8 mouse cellular contexts compared by ENCODE assay signal in the genomic region with DNA sequence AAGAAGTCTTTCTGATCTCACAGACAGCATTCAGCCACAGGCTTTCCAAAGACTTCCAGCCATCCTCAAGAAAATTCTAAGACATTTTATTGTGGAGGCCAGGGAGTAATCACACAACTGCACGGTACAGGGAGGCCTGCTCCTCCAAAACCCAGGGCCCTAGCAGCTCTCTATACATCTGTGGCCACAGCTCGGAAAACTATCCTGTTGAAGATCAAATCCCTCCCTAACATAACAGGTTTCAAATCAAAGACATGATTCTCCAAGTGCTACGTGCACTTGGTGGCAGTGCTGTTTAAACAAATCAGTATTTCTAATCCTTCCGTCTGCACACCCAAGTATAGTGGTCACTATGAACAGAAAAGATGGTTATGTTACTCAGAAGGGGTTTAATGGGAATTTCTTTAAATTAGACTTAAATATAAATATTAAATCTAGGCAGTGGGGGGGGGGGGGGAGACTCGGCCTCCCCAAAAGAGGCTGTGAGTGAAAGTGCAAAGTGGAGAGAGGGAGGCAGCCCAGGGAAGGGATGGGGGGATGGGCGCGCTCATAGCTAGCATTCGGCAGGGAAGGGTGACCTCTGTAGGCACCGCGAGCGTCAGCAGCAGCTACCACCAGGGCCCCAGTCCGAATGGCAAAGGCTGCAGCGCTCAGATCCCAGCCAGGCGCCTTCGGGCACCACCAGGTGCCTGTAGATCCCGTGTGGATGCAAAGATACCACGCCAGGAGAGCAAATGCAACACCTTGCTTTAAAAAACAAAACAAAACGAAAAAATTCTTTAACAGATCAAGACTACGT. TPM values are rescaled to one million over a fixed set of nuclear protein-coding genes. Genes with fewer than 3 reads are reported as not detected.
A peak's percentile ranks its signal among the peaks of the same experiment; 100 is the strongest.
DNase-seq lines count a peak whose midpoint lies in the region; ATAC-seq and TF ChIP-seq lines count a peak whose summit lies in the region.

No protein-coding gene starts in this region.

- H3K27ac ChIP-seq in forebrain, postnatal 0 days (ENCODE audit: low read depth, low read length) = peak overlapping the region; percentile 92
- peak overlapping the region; percentile 89 for H3K27ac ChIP-seq in layer of hippocampus, adult 2 months

- peaks cover 17% of the 10 kb centered on the region for H3K4me1 ChIP-seq in forebrain, postnatal 0 days (ENCODE audit: insufficient read depth)
- H3K4me1 ChIP-seq in lung, adult 2 months (ENCODE audit: control insufficient read depth, insufficient read depth, low read length) = peaks cover 3% of the 10 kb centered on the region; the same call in 1 of the 2 replicates

- peak; percentile 33; the same call in 1 of the 2 replicates for ATAC-seq in forebrain, postnatal 0 days

- no peaks in the 10 kb centered on the region for H3K36me3 ChIP-seq in forebrain, postnatal 0 days (ENCODE audit: insufficient read depth)

- peak overlapping the region; percentile 87 for H3K9ac ChIP-seq in forebrain, postnatal 0 days

- no peaks in the 10 kb centered on the region for H3K9me3 ChIP-seq in forebrain, postnatal 0 days (ENCODE audit: low read length)

- 1% methylated on average over 19 of the region's 19 CpGs for WGBS in forebrain, postnatal 0 days
- WGBS in lung, adult 2 months = 11% methylated on average over 19 of the region's 19 CpGs

- peak; percentile 80 for TF ChIP-seq CTCF in forebrain, postnatal 0 days (IDR thresholded peaks at IDR 0.05; ENCODE audit: low read depth)
- peak; percentile 79 for TF ChIP-seq CTCF in layer of hippocampus, adult 2 months (conservative IDR thresholded peaks at IDR 0.05)
- peak; percentile 67 for TF ChIP-seq CTCF in lung, adult 2 months (IDR thresholded peaks at IDR 0.05; ENCODE audit: insufficient read depth, low read length)

- no peaks in the 10 kb centered on the region for H3K27me3 ChIP-seq in forebrain, postnatal 0 days (ENCODE audit: insufficient read depth, low read length)

- peak overlapping the region; percentile 82 for H3K4me2 ChIP-seq in forebrain, postnatal 0 days (ENCODE audit: low read depth)

- intact Hi-C loops in heart, postnatal 25 days (cut with DNase I) = loop anchor here (5.0 to 10.0 kb wide), 3 partner anchors 324 to 514 kb away; no protein-coding TSS in a partner anchor

- TF ChIP-seq POLR2A in lung, adult 2 months (IDR thresholded peaks at IDR 0.05; ENCODE audit: borderline replicate concordance, extremely low read depth, low read depth, low read length) = peak; percentile 33; the same call in 1 of the 2 replicates

- peak; percentile 23 for DNase-seq in CD4-positive helper T cell, adult 2 months (ENCODE audit: low read depth, low spot score)
- peak; percentile 48 to 56 for DNase-seq in cerebellum, adult 18-20 months
- DNase-seq in forebrain, postnatal 0 days = peak; percentile 91
- DNase-seq in heart, postnatal 25 days (ENCODE audit: low spot score) = peak; percentile 69
- DNase-seq in layer of hippocampus, adult 2 months (ENCODE audit: low spot score in 2 of 2) = peak; percentile 82 to 84
- DNase-seq in lung, adult 2 months = peak; percentile 78
- peak; percentile 70 for DNase-seq in ovary, adult 18-20 months (ENCODE audit: low spot score)
- DNase-seq in thymus, postnatal 0 days (ENCODE audit: low spot score) = peak; percentile 35

- peak overlapping the region; percentile 93 for H3K4me3 ChIP-seq in forebrain, postnatal 0 days (ENCODE audit: low read depth, low read length)
- H3K4me3 ChIP-seq in layer of hippocampus, adult 2 months = peak overlapping the region; percentile 91
- H3K4me3 ChIP-seq in lung, adult 2 months (replicated peaks; ENCODE audit: extremely low read depth, low read depth, low read length) = peak overlapping the region; percentile 88

RNA-seq across cellular contexts. Expression of a gene that starts 2.4 kb away (rescaled TPM):
- 50.9 and 53.5 TPM in 2 replicates for total RNA-seq in forebrain, postnatal 0 days (2014; rRNA removed)
- polyA plus RNA-seq in forebrain, postnatal 0 days (2015; fragmentation: Nextera tagmentation; extraction: Ambion mirVana) = 29.5 and 29.6 TPM in 2 replicates
- 10 to 100 TPM; 24.8 to 29.4 TPM for total RNA-seq in heart, postnatal 25 days (2021)
- 10 to 100 TPM; 25.0 to 28.9 TPM for total RNA-seq in layer of hippocampus, adult 2 months (2021)
- 161 and 250 TPM in 2 replicates for polyA plus RNA-seq in lung, adult 2 months (2012; rRNA removed)
- 4.3 and 4.5 TPM in 2 replicates for polyA plus RNA-seq in thymus, postnatal 0 days (2015; fragmentation: Nextera tagmentation; extraction: Ambion mirVana)

RNA-seq across cellular contexts. Expression of a gene that starts 31.7 kb away (rescaled TPM):
- total RNA-seq in forebrain, postnatal 0 days (2014; rRNA removed) = 115 and 154 TPM in 2 replicates
- polyA plus RNA-seq in forebrain, postnatal 0 days (2015; fragmentation: Nextera tagmentation; extraction: Ambion mirVana) = 101 and 143 TPM in 2 replicates
- 10 to 100 TPM; 29.4 to 30.4 TPM for total RNA-seq in heart, postnatal 25 days (2021)
- total RNA-seq in layer of hippocampus, adult 2 months (2021) = 100 to 1,000 TPM; 107 to 110 TPM
- 27.3 and 50.2 TPM in 2 replicates for polyA plus RNA-seq in lung, adult 2 months (2012; rRNA removed)
- 147 and 196 TPM in 2 replicates for polyA plus RNA-seq in thymus, postnatal 0 days (2015; fragmentation: Nextera tagmentation; extraction: Ambion mirVana)

Comparison
In these comparisons a context has a peak if more than half of its experiments do, and no peak if none do; other contexts are left out.
1. Peak in every context shown above with its lines: DNase-seq, ATAC-seq, H3K4me3 ChIP-seq and H3K27ac ChIP-seq.
2. DNase-seq: peak in every context shown above with its lines; median percentile 91 in forebrain, postnatal 0 days; 83 in layer of hippocampus, adult 2 months; 78 in lung, adult 2 months; 70 in ovary, adult 18-20 months; 69 in heart, postnatal 25 days; 52 in cerebellum, adult 18-20 months; 35 in thymus, postnatal 0 days; 23 in CD4-positive helper T cell, adult 2 months.